Mouse (Mus musculus) spleen, adult 2 months (tissue): Measurements from ENCODE around the gene Chn2.

Source experiments
- CTCF ChIP-seq: fragments of 200-500 bp; IDR thresholded peaks from 2 replicates; pipeline ENCODE4 v1.5.1; 2011; ENCODE audit warnings: mild to moderate bottlenecking, inconsistent platforms; ENCODE audit not compliant: insufficient read depth, insufficient read length, insufficient replicate concordance; ENCODE audit errors: extremely low read depth
- POLR2A ChIP-seq: fragments of 200-500 bp; IDR thresholded peaks from 2 replicates; pipeline ENCODE4 v1.6.1; 2011; ENCODE audit warnings: low read depth, low read length, inconsistent platforms

GRCm38 (mm10) chr6:54329598-54329997 lies 290.2 kb downstream of the Chn2 start:
- TF ChIP-seq CTCF (no peak), POLR2A (no peak)
